Mouse (Mus musculus): Measurements from ENCODE around the gene Mars. TPM values are rescaled to one million over a fixed set of nuclear protein-coding genes. Genes with fewer than 3 reads are reported as not detected.

Gene Mars
- polyA plus RNA-seq, 1 experiment from 2014 or later, result 117 TPM

DNA sequence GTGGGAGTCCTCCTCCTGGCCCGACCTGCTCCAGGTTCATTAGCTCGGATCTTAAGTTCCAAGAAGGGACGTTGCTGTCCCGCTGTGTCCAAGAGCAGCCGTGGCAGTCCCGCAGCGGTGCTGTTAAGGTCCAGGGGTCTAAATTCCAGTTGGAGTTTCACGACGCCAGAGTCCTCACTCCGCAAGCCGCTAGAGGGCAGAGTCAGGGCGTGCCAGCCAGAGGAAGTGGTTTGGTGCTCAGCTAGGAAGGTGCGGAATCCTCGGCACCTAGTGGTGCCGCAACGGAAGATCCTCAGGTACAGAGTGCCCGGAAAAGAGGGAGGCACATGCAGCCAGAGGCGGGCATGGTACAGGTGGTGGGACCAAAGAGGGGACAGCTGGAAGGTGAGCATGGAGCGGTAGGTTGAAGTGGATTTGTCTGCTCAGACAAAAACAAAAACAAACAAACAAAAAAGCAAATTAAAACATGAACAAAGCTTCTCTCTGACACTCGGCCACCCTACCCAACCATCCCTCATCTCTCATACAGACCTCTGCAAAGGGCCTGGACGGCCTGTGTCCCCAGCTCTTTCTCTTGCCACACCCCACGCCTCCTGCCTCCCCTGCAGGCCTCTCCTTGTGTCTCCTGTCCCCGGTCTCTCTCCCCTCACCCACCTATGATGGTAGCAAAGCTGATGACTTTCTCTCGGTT, 39.2 kb upstream of the Mars start:
- H3K4me3 ChIP-seq (ENCODE audit: low read depth, low read length), result no peak overlapping the region

DNA sequence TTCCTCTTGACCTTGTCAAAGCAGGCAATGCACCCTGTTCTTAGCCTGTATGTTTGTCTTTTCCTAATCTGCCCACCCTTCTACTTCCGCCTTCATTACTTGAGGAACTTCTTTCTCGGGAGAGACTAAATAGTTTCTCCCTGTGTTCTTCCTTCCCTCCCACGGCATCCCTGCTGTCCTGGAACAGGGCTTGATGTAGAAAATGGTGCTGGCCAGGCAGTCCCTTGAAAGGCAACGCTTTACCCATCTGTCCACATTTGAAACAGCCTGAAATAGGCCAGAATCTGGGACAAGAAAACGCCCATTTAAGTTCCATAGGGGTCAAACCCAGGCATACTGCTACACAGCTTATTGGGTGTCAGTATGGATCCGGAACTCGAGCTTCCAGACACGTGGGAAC, 38.2 kb upstream of the Mars start:
- no peak for ATAC-seq (ENCODE audit: low read depth)
- no peaks in the 10 kb centered on the region for H3K36me3 ChIP-seq (ENCODE audit: control insufficient read depth, insufficient read depth, low read length)
- H3K27ac ChIP-seq (ENCODE audit: low read depth, low read length), result no peak overlapping the region
- no peaks in the 10 kb centered on the region for H3K4me1 ChIP-seq (ENCODE audit: control insufficient read depth, insufficient read depth, low read length)
- no peak overlapping the region for H3K9ac ChIP-seq (replicated peaks; ENCODE audit: low read depth, low read length)
- WGBS, result 79% methylated on average over 8 of the region's 8 CpGs
- H3K4me2 ChIP-seq (ENCODE audit: low read depth, low read length), result no peak overlapping the region
- H3K4me3 ChIP-seq (ENCODE audit: low read depth, low read length), result no peak overlapping the region
- no peaks in the 10 kb centered on the region; the same call in 1 of the 2 replicates for H3K27me3 ChIP-seq (ENCODE audit: control insufficient read depth, insufficient read depth, low read length)
- no peaks in the 10 kb centered on the region for H3K9me3 ChIP-seq (ENCODE audit: control insufficient read depth, low read length)

More for the DNA sequence above, 39.2 kb upstream of the Mars start:
- Histone ChIP-seq H3K9me3 (ENCODE audit: control insufficient read depth, low read length) (no peaks in the 10 kb centered on the region), H3K36me3 (ENCODE audit: control insufficient read depth, insufficient read depth, low read length) (no peaks in the 10 kb centered on the region), H3K27me3 (ENCODE audit: control insufficient read depth, insufficient read depth, low read length) (no peaks in the 10 kb centered on the region; the same call in 1 of the 2 replicates), H3K9ac (replicated peaks; ENCODE audit: low read depth, low read length) (peak overlapping the region; percentile 1; the same call in 1 of the 2 replicates), H3K4me2 (ENCODE audit: low read depth, low read length) (peak overlapping the region; percentile 21; the same call in 1 of the 2 replicates), H3K27ac (ENCODE audit: low read depth, low read length) (no peak overlapping the region), H3K4me1 (ENCODE audit: control insufficient read depth, insufficient read depth, low read length) (no peaks in the 10 kb centered on the region)
- peak; percentile 72; the same call in 1 of the 2 replicates for ATAC-seq (ENCODE audit: low read depth)
- 13% methylated on average over 24 of the region's 24 CpGs for WGBS

- H3K9me3 ChIP-seq (ENCODE audit: control insufficient read depth, low read length), result no peaks in the 10 kb centered on the region
- H3K9ac ChIP-seq (replicated peaks; ENCODE audit: low read depth, low read length), result no peak overlapping the region
- ATAC-seq (ENCODE audit: low read depth), result no peak
- 63% methylated on average over 4 of the region's 4 CpGs for WGBS
- H3K4me2 ChIP-seq (ENCODE audit: low read depth, low read length), result no peak overlapping the region
- H3K4me1 ChIP-seq (ENCODE audit: control insufficient read depth, insufficient read depth, low read length), result no peaks in the 10 kb centered on the region
- no peaks in the 10 kb centered on the region for H3K36me3 ChIP-seq (ENCODE audit: control insufficient read depth, insufficient read depth, low read length)
- no peaks in the 10 kb centered on the region; the same call in 1 of the 2 replicates for H3K27me3 ChIP-seq (ENCODE audit: control insufficient read depth, insufficient read depth, low read length)
- H3K4me3 ChIP-seq (ENCODE audit: low read depth, low read length), result no peak overlapping the region
- H3K27ac ChIP-seq (ENCODE audit: low read depth, low read length), result no peak overlapping the region
Measured at GRCm38 (mm10) chr10:127348957-127349356, 37.4 kb upstream of the Mars start.

GRCm38 (mm10) chr10:127346173-127346572, 34.6 kb upstream of the Mars start:
- Histone ChIP-seq H3K27me3 (ENCODE audit: control insufficient read depth, insufficient read depth, low read length) (peaks cover 4% of the 10 kb centered on the region), H3K4me1 (ENCODE audit: control insufficient read depth, insufficient read depth, low read length) (peaks cover 4% of the 10 kb centered on the region; the same call in 1 of the 2 replicates), H3K4me3 (ENCODE audit: low read depth, low read length) (no peak overlapping the region), H3K9me3 (ENCODE audit: control insufficient read depth, low read length) (no peaks in the 10 kb centered on the region), H3K27ac (ENCODE audit: low read depth, low read length) (no peak overlapping the region), H3K4me2 (ENCODE audit: low read depth, low read length) (no peak overlapping the region), H3K36me3 (ENCODE audit: control insufficient read depth, insufficient read depth, low read length) (no peaks in the 10 kb centered on the region), H3K9ac (replicated peaks; ENCODE audit: low read depth, low read length) (no peak overlapping the region)
- WGBS, result 91% methylated on average over 3 of the region's 3 CpGs
- no peak for ATAC-seq (ENCODE audit: low read depth)

- H3K27ac ChIP-seq (ENCODE audit: low read depth, low read length), result no peak overlapping the region
- peaks cover 10% of the 10 kb centered on the region for H3K4me1 ChIP-seq (ENCODE audit: control insufficient read depth, insufficient read depth, low read length)
- no peak overlapping the region for H3K4me2 ChIP-seq (ENCODE audit: low read depth, low read length)
- 76% methylated on average over 3 of the region's 3 CpGs for WGBS
- no peaks in the 10 kb centered on the region for H3K36me3 ChIP-seq (ENCODE audit: control insufficient read depth, insufficient read depth, low read length)
- peaks cover 6% of the 10 kb centered on the region for H3K27me3 ChIP-seq (ENCODE audit: control insufficient read depth, insufficient read depth, low read length)
- no peak overlapping the region for H3K4me3 ChIP-seq (ENCODE audit: low read depth, low read length)
- no peaks in the 10 kb centered on the region for H3K9me3 ChIP-seq (ENCODE audit: control insufficient read depth, low read length)
- H3K9ac ChIP-seq (replicated peaks; ENCODE audit: low read depth, low read length), result no peak overlapping the region
- no peak for ATAC-seq (ENCODE audit: low read depth)
Measured at GRCm38 (mm10) chr10:127343029-127343428, 31.4 kb upstream of the Mars start.

DNA sequence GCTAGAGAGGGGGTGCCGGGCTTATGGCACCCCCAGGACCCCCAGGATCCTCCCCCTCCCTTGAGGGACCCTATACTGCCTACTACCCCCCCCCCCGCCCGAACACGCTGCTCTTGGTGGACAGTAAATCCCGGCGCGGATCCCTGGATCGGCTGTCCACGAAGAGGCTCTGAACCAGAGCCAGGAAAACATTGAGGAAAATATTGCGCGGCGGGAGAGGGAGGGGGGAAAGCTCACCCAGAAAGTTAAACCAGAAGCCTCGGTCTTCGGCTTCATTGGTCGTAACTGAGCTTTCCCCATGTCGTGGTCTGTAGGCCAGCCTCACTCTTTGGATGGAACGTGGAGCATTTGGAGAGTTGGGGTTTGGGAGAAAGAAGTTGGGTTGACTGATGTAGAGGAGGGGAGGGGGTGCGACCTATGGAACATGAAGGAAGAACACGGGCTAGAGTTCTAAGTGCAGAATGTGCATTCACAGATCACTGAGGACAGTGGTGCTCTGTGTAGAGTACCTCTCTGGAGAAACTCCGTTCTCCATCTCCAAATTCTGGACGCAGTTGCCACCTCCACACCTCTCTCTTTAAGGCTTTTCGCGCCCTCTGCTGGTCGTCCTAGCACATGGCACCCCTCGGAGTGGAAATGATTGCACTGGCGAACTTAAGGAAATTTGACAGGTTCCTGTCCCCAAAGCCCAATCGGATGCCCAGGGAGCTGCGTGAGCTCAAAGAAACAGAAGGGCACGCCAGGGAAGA, 30.5 kb upstream of the Mars start, which contains the start of gene Gli1:
Gli1 (minus strand) TSS at position 84 of the 749 bp plus-strand sequence.
- Histone ChIP-seq H3K4me1 (ENCODE audit: control insufficient read depth, insufficient read depth, low read length) (peaks cover 10% of the 10 kb centered on the region), H3K9me3 (ENCODE audit: control insufficient read depth, low read length) (no peaks in the 10 kb centered on the region), H3K9ac (replicated peaks; ENCODE audit: low read depth, low read length) (no peak within 1 kb of the TSS; the same call in 1 of the 2 replicates), H3K27me3 (ENCODE audit: control insufficient read depth, insufficient read depth, low read length) (peaks cover 6% of the 10 kb centered on the region), H3K27ac (ENCODE audit: low read depth, low read length) (no peak within 1 kb of the TSS), H3K4me3 (ENCODE audit: low read depth, low read length) (peak within 1 kb of the TSS; percentile 28), H3K4me2 (ENCODE audit: low read depth, low read length) (peak within 1 kb of the TSS; percentile 55), H3K36me3 (ENCODE audit: control insufficient read depth, insufficient read depth, low read length) (no peaks in the 10 kb centered on the region)
- under 1% methylated on average over 29 of the region's 29 CpGs for WGBS
- ATAC-seq (ENCODE audit: low read depth), result 0 out of 2 replicates have a peak, but pooled peaks have one; percentile 38

DNA sequence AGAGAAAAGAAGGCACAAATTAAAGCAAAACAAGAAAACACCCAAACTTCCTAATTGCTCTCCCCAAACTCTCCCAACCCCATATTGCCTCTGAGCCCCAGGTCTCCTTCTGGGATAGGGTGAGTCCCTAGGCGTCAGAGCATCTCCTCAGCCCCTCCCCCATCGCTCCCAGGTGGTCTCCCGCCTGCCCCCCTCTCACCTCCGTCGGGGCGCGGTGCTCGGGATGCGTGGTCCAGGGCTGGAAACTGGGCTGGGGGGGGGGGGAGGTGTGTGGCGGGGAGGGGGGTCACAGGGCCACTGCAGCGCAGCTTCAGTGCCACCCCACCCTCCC, 29.7 kb upstream of the Mars start:
- no peak overlapping the region for H3K27ac ChIP-seq (ENCODE audit: low read depth, low read length)
- peak overlapping the region; percentile 28 for H3K4me3 ChIP-seq (ENCODE audit: low read depth, low read length)
- no peak overlapping the region for H3K9ac ChIP-seq (replicated peaks; ENCODE audit: low read depth, low read length)
- ATAC-seq (ENCODE audit: low read depth), result no peak
- H3K36me3 ChIP-seq (ENCODE audit: control insufficient read depth, insufficient read depth, low read length), result no peaks in the 10 kb centered on the region
- peaks cover 10% of the 10 kb centered on the region for H3K4me1 ChIP-seq (ENCODE audit: control insufficient read depth, insufficient read depth, low read length)
- H3K4me2 ChIP-seq (ENCODE audit: low read depth, low read length), result peak overlapping the region; percentile 55
- H3K27me3 ChIP-seq (ENCODE audit: control insufficient read depth, insufficient read depth, low read length), result peaks cover 6% of the 10 kb centered on the region
- H3K9me3 ChIP-seq (ENCODE audit: control insufficient read depth, low read length), result no peaks in the 10 kb centered on the region
- 0% methylated on average over 11 of the region's 11 CpGs for WGBS

DNA sequence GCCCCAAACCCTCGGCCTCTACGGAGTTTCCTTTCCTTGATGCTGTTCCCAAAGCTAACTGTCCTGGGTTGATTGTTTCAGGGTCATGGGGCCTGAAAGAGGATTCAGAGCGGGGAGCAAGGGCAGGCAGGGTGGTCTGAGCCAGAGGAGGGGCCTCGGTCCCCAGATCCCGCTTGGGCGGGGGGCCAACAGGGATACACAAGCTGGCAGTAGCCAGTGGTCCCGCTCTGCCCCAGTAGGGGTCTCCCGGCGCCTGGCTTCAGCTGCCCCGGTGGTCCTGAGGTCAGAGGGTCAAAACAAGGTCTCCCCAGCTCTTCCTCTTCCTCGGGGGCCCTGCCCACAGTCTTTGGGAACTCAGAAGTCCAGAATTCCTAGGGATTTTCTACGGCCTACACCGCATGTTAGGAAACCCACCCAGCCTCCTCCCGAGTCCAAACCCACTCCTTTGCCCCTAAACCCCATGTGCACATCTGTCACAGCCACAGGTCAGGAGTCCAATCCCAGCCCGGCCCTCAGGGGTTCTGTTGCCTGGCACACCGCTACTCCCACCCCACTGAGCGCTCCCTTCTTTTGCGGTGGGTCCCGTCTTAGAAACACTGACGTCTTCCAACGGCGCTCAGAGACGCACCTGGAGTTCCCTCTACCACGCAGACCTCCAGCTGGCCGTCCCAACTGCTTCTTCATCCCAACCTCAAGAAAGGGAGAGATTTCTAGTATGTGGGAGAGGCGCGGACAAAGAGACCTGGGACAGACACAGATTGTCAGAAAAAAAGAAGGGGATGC, 29.2 kb upstream of the Mars start:
- peaks cover 10% of the 10 kb centered on the region for H3K4me1 ChIP-seq (ENCODE audit: control insufficient read depth, insufficient read depth, low read length)
- H3K4me2 ChIP-seq (ENCODE audit: low read depth, low read length), result peak overlapping the region; percentile 55
- H3K9ac ChIP-seq (replicated peaks; ENCODE audit: low read depth, low read length), result no peak overlapping the region; the same call in 1 of the 2 replicates
- no peak for ATAC-seq (ENCODE audit: low read depth)
- WGBS, result under 1% methylated on average over 26 of the region's 27 CpGs
- peak overlapping the region; percentile 28 for H3K4me3 ChIP-seq (ENCODE audit: low read depth, low read length)
- no peak overlapping the region for H3K27ac ChIP-seq (ENCODE audit: low read depth, low read length)
- no peaks in the 10 kb centered on the region for H3K9me3 ChIP-seq (ENCODE audit: control insufficient read depth, low read length)
- H3K36me3 ChIP-seq (ENCODE audit: control insufficient read depth, insufficient read depth, low read length), result no peaks in the 10 kb centered on the region
- H3K27me3 ChIP-seq (ENCODE audit: control insufficient read depth, insufficient read depth, low read length), result peaks cover 6% of the 10 kb centered on the region

Data from neural tube, embryonic 14.5 days (tissue).